Mouse (Mus musculus) liver, postnatal 0 days (tissue): ENCODE results near the gene Keg1.

Experiments
- CTCF ChIP-seq: sonication (generic); IDR thresholded peaks from 2 replicates; pipeline ENCODE4 v1.5.1; 2016; ENCODE audit warnings: antibody characterized with exemption, low read depth
- EP300 ChIP-seq: IDR thresholded peaks from 2 replicates; pipeline ENCODE4 v1.6.1; 2016; ENCODE audit warnings: antibody characterized with exemption, low read depth, mild to moderate bottlenecking

DNA sequence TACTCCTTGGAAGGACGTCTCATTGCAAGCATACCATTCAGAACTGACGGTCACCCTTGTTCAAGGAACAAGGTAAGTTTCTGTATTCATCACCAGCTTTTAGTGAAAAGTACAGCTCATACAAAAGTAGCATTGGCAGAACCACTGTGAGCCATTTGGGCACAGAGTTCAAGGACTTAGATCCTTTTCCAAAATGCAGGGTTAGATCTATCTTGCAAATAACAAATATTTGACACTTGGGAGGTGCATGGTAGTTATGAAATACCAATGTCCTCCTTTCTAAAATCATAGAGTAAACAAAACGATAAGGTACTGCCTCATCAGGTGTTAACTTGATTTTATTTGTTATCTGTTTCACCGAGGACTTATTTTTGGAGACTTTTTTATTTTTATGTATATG lies 24.5 kb upstream of the Keg1 start:
- no peak for TF ChIP-seq EP300
- no peak for TF ChIP-seq CTCF
